Mouse (Mus musculus) layer of hippocampus, postnatal 14 days (tissue): ENCODE data around the gene Ncln. TPM values are rescaled to one million over a fixed set of nuclear protein-coding genes. Genes with fewer than 3 reads are reported as not detected.
"Not testable (repeated sequence)": the region's sequence is repeated elsewhere in the genome, so short reads cannot be mapped to it uniquely, and the experiment has no call there.

ENCODE experiments used
- DNase-seq, 2 experiments: peaks; one replicate each; pipeline ENCODE4 v3.0.0; 2021 to 2022; ENCODE audit warnings: low spot score in 2 of 2, mixed read lengths in 1 of 2
- total RNA-seq, 2 experiments: library from RNA; stranded (reverse); gene quantifications; 2 replicates each; pipeline ENCODE4 v1.2.3; 2021

Ncln gene
- total RNA-seq, 2 experiments from 2014 or later = 79.7 to 95.2 TPM

GRCm38 (mm10) chr10:81464405-81465264 is 31.6 kb downstream of the Ncln start:
- no peak for DNase-seq

GRCm38 (mm10) chr10:81463531-81463930 is 32.7 kb downstream of the Ncln start:
- no peak for DNase-seq

- DNase-seq = no peak
Measured at GRCm38 (mm10) chr10:81462917-81463316, 33.3 kb downstream of the Ncln start.

GRCm38 (mm10) chr10:81462415-81462804 is 33.8 kb downstream of the Ncln start:
- DNase-seq = no peak

GRCm38 (mm10) chr10:81461673-81462414 is 34.3 kb downstream of the Ncln start:
- DNase-seq = peak in 1 of 2 experiments; percentile 3

- DNase-seq = no peak
Measured at GRCm38 (mm10) chr10:81460951-81461350, 35.2 kb downstream of the Ncln start.

- peak in 1 of 2 experiments; percentile 4 for DNase-seq
Measured at GRCm38 (mm10) chr10:81460471-81460870, 35.7 kb downstream of the Ncln start.

GRCm38 (mm10) chr10:81459399-81459798 is 36.8 kb downstream of the Ncln start:
- DNase-seq = no peak

- peak in 1 of 2 experiments; percentile 2 for DNase-seq
Measured at GRCm38 (mm10) chr10:81458267-81458666, 37.9 kb downstream of the Ncln start.

GRCm38 (mm10) chr10:81457624-81458023 is 38.6 kb downstream of the Ncln start:
- DNase-seq = peak in 1 of 2 experiments; percentile 2

GRCm38 (mm10) chr10:81456983-81457563 is 39.1 kb downstream of the Ncln start:
- DNase-seq = no peak

- no peak for DNase-seq
Measured at GRCm38 (mm10) chr10:81455181-81455895, 40.9 kb downstream of the Ncln start, which contains the start of gene Nfic. TSS of gene Nfic (minus strand) at chr10:81455635.

GRCm38 (mm10) chr10:81454106-81454505 is 42.1 kb downstream of the Ncln start:
- DNase-seq = no peak

- DNase-seq = no peak
Measured at GRCm38 (mm10) chr10:81452947-81453288, 43.3 kb downstream of the Ncln start.

- DNase-seq = peak in 1 of 2 experiments; percentile 8
Measured at GRCm38 (mm10) chr10:81452237-81452946, 43.8 kb downstream of the Ncln start.

GRCm38 (mm10) chr10:81451365-81451745 is 44.8 kb downstream of the Ncln start:
- peak in 1 of 2 experiments; percentile 2 for DNase-seq

- peak in 1 of 2 experiments; percentile 1 for DNase-seq
Measured at GRCm38 (mm10) chr10:81450641-81451364, 45.4 kb downstream of the Ncln start.

GRCm38 (mm10) chr10:81450140-81450539 is 46.1 kb downstream of the Ncln start:
- peak; percentile 81 to 84 for DNase-seq

- not testable (repeated sequence) for DNase-seq
Measured at GRCm38 (mm10) chr10:81445516-81445915, 50.7 kb downstream of the Ncln start.

- DNase-seq = no peak
Measured at GRCm38 (mm10) chr10:81441019-81441418, 55.2 kb downstream of the Ncln start.
